Mouse (Mus musculus): ENCODE measurements around the gene Cebpzos.
A peak's percentile ranks its signal among the peaks of the same experiment; 100 is the strongest.

Cebpzos gene

DNA sequence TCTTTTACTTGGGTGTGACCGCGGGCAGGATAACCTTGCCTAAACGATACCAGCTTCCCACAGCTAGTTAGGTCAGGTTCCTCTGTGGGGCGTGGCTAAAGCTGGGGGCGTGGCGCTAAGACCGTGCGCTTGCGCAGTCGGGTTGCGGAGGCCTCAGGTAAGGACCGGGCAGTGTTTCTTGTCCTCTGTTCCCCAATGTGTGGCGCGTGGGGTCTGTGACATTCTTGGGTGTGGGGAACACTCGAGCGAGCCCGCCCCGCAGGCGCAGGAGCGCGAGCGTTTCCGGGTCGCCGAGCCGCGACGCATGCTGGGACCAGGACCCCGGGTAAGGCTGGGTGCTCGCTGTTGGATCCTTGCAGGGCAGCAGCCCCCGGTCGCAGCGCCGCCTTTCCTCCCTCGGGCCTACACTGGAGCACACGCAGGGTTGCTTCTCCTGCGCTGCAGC lies at the start of gene Cebpzos:
Gene Cebpzos, plus strand, starts transcription at position 132 of the 445 bp plus-strand sequence.
- peak; percentile 86 to 92 for DNase-seq

DNA sequence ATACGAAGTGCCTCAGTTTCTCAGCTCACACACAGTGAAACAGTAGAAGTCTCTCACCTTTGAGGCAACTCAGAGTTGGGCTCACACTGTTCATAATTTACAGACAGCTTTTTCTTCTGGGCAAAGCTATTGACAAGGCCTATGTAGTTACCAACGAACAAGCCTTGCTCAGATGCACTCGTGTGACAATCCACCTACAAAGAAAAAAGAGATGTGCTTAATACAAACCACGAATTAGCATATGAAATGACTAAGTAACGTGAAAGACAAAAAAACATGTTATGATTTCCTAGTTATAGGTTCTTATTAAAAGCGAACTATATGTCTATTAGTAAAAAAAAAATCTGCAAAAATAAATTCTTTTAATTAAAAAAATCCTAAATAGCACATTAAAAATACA lies 42.4 kb upstream of the Cebpzos start:
- DNase-seq, result no peak

DNA sequence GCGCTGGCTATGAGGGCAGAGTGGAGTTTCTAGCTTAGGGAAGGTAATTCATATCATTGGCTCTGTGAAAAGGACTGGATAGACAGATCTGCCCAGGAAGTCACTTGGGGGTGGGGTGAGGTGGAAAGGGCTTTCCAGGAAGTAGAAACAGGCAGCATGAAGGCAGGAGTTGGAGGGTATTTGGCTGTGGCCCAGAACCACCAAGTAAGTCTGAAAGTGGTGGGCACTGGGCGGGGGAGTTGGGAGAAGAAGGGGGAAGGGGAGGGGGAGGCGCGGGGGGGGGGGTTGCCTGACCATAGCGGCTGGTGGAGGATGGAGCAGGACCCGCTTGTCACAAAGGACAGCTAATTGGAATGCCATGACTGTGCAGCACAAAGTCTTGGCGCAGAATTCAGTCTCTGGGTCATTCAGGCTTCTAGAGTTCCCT lies 34.4 kb upstream of the Cebpzos start:
- DNase-seq, result peak in 1 of 2 experiments; percentile 15

DNA sequence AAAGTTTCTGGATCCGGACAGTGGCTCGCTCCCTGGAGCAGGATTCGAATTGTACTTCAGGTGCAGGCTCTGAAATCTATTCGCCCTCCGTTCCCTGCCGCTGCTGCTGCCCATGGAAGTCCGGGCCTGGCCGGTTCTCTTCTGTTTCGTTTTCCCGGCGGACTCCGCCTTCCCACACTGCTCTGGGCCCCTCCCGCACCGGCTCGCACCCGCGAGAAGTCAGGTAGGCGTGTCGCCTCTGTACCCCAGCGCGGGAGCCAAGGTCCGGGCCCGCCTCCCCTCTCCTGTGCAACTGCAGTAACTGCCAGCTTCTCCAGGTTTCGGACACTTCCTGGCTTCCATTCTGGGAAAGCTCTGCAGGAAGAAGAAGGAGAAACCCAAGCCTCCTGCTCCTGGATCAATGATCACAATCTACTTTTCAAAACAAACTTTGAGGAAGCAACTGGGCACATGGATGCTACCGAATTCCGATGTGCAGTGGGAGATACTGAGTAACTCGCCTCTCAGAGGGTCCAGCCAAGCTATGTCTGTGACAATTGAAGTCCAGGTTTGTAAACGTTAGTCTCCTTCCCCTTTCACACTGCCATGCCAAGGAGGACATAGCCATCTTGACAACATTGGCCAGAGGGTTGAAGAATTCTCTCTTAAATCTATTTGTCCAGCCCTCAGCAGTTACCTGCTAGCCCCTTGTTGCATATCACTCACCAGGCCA lies 33.7 kb upstream of the Cebpzos start, which contains the start of gene Eif2ak2:
Gene Eif2ak2, minus strand, starts transcription at position 173 of the 712 bp plus-strand sequence.
- peak; percentile 59 to 67 for DNase-seq

DNA sequence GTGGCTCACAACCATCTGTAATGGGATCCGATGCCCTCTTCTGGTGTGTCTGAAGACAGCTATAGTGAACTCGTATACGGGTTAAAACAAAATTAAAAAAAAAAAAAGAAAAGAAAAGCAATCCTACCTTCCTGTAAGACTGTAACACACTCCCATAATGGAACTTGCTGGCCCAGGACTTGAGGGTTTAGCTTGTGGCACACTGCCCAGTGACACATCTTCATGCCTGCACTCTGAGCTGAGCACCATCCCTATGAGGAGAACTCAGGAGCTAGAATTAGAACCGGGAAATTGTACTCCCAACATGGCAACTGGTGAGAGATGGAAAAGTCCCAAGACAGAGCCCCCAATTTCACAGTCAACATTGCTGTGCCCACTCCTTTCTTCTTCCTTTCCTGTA lies 33.0 kb upstream of the Cebpzos start:
- DNase-seq, result no peak

DNA sequence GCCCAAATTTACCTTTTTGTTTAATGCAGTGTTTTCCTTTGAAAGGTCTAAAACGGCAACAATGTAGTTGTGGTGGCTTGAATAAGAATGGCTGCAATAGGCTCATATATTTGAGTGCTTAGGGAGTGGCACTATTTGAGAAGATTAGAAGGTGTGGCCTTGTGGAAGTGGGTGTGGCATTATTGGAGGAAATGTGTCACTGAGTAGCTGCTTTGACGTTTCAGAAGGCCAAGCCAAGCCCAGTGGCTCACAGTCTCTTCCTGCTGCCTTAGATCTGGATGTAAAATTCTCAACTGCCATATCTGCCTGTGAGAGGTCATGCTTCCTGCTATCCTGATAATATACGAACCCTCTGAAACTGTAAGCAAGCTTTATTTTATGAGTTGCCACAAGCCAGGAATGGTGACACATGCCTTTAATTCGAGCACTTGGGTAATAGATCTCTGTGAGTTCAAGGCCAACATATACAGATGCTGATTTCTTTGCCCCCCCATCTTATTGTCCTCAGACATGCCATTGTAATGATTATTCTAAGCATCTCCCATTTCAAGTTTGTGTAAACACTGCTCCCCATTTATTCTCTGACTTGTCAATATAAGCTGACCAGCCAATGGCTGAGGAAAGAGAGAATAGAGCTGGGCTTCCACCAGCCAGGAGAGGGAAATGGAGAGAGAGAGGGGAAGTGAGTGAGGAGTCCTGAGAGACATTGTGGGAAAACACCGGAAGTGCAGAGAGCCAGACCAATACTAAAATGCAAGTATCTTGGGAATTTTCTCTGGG lies 30.8 kb upstream of the Cebpzos start:
- DNase-seq, result no peak

DNA sequence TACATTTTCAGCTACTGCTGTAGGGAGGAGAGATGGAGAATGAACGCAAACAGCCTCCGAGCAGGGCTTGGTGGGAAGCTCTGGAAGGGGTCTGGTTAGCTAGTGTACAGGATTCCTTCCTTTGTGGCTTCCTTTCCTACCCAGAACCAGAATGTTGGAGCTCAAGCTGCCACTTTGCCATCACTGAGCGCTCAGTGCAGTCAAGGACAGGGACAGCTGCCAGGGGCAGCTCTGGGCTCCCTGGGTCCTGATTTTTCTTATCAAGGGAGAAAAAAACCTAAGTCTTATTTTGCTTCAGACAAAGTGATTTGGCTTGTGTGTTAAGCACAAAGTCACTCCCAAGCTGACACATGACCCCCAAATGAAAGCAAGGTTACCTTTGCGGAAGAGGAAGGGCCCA lies 27.7 kb upstream of the Cebpzos start:
- DNase-seq, result no peak

DNA sequence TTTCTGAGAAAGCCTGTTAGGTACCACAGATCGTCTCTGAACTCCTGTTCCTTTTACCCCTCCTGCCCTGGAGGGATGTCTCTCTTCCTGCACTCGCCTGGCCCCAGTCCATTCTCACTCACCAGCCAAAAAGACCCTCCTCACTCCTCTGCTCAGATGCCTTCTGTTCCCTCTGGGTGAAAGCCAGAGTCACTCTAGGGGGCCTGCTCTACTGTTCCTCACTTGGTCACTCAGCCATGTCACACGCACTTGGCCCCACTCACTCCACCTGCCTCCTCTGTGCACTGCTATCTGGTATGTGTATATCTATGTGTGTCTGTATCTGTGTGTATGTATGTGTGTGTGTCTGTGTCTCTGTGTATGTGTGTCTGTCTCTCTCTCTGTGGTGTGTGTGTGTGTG lies 27.1 kb upstream of the Cebpzos start:
- DNase-seq, result no peak

DNA sequence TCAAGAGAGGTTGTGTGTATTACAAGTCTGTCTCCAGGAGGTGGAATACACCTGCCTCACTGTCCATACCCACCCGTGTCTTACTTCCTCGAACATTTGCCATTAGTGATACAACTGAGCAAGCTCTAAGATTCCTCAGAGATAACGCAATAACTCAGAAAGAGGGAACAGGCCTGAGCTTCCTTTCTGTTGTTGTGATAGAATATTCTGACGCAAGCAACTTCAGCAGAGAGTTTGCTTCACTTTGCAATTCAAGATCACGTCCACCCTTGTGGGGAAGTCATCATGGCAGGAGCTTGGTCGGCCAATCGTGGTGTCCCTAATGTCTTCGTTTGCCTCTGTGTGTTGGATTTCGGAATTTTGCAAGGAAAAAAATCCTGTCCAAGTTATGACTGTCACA lies 25.3 kb upstream of the Cebpzos start:
- no peak for DNase-seq

DNA sequence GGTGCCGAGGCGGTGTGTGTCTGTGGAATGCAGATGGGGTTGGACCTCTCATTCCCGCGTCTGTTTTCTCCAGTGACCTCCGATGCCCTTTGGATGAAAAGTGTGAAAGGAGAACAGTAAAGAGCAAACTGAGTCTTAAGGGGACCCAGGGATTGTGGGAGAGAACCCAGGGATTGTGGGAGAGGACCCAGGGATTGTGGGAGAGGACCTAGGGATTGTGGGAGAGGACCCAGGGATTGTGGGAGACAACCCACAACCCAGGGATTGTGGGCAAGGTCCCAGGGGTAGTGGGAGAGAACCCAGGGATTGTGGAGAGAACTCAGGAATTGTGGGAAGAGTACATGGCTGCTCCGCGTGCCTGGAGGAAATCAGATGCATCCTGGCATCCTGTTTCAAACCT lies 21.3 kb upstream of the Cebpzos start:
- no peak for DNase-seq

DNA sequence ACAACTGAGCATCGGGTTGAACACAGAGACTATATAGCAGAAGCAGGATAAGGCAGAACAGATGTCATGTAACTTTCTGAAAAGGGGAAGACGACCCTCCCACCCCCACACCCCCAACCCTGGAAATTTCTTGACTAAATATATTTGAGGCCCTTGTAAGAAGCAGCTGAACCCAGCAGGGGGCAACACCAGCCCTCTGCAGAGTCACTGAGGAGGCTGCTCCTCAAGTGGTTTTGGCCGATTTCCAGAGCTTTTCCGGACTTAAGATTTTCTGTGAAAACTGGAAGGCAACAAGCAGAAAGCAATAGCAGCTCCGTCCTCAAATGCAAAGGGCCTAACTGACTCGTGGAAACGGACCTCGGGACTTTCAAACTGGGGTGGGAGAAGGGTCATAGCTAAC lies 20.9 kb upstream of the Cebpzos start:
- DNase-seq, result peak in 1 of 2 experiments; percentile 21

DNA sequence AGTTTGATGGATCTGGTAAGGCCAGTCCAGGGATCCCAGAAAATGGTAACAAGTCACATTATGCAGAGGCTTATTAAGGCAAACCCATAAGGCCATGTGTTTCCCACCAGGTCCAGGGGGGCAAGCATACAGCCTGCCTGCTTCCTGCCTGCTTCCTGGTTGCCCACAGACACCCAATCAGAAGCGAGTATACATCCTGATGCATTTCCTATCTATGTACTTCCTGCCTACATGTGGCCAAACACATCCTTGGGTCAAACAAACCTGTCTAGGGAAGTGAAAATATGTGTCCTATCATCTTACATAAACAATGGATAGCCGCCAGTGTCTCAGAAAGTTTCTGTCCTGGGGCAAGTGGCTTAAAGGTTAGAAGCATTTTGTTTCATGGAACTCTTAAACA lies 13.1 kb upstream of the Cebpzos start:
- no peak for DNase-seq

DNA sequence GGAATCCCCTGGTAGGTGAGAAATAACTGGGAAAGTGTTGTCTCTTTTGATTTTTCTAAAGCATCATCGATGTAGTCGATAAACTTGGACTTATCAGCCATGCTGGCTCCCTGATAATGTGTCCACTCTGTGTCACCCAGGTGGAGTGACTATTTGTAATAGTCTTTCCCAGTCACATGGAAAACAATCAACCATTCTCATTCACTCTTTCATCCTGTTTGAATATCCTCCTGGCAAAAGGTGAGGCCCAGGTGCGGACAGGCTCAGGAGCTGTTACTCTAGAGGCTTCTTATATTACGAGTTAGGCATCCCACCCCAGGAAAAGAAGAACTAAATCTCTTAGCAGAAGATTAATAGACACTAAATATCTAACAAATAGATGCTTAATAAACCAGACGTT lies 9.4 kb upstream of the Cebpzos start, which contains the start of gene Sult6b1:
Gene Sult6b1, minus strand, starts transcription at position 101 of the 400 bp plus-strand sequence.
- DNase-seq, result no peak

DNA sequence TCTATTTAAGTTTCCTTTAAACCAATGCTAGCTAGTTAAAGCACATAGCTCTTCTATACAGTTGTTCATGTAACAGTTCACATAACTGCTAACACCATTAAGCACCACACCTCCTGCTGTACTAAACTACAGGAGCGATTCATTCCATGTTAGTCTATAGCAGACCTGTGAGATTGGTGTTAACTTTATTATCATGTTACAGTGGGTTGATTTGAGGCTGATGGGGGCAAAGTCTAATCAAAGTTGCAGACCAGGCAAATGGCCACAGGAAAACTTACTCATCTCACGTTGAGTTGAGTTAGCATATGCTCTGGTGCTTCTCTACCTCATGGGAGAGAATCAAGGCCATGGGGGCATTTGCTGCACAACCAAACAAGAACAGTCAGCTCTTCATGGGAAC lies 6.9 kb upstream of the Cebpzos start:
- DNase-seq, result no peak

DNA sequence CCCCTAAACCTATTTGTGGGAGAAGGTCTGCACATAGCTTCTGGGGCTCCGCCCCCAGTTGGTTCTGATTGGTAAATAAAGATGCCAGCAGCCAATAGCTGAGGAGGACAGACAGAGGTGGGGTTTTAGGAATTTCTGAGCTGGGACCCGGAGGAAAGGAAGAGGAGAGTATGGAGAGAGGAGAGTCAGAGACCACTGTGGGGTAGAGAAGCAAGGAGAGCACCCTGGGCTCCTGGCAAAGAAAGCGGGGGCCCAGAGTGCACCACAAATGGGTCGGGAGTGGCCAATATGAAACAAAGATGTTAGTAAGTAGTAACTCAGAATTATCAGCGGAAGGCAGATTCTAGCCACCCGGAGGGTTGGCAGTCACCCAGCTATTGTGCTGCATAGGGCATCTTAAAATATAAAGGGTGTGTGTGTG lies 3.4 kb upstream of the Cebpzos start:
- no peak for DNase-seq

DNA sequence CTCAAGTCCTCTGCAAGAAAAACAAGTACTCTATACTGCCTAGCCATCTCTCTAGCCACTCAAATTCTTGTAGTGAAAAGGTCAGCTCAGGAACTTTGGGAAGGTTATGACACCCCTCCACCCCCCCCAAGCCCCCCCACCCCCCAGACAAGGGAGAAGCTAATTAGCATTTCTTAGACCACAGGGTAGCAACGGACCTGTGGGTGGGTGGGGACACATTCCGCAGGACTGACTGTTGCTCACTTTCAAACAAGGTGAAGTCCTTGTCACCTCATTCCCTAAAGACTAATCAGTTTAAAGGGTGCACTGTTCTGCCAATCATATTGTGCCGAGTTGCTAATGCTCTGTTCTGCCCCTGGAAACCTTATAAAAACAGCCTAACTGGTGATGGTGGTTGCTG lies 2.4 kb upstream of the Cebpzos start:
- no peak for DNase-seq

DNA sequence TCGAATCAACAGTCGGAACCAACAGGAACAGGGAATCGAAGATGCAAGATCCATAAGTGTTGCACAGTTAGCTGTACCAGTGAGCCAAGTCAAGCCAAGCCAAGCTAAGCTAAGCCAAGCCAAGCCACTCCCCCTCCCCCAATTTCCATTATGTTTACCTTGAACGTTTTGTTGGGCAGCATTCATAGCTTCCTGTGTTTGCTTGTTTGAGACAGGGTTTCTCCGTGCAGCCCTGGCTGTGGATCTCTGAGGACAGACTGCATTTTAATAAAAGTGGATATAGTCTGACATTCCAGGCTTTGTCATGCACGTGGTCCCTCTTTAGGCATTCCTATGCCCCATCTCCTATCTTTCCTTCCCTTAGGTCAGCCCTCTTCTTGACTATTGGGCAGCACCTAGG lies 528 bp upstream of the Cebpzos start:
- DNase-seq, result no peak

DNA sequence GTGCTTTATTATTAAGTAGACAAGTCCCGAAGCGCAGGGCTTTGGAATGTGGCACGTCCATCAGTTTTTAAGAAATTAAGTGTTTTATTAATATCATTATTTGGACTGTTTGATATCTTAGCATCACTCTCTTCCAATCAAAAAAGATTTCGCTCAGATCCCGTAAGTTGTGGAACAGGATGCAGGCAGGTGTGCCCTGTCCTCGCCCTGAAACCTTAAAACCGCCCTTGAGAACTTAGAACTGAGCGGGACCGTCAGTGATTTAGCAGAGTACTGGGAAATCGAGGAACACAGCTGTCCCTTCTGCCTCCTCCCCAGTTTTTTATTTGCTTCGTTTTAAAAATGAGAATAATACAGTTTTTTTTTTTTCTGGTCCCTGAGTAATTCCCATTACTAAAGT lies 599 bp downstream of the Cebpzos start:
- no peak for DNase-seq

DNA sequence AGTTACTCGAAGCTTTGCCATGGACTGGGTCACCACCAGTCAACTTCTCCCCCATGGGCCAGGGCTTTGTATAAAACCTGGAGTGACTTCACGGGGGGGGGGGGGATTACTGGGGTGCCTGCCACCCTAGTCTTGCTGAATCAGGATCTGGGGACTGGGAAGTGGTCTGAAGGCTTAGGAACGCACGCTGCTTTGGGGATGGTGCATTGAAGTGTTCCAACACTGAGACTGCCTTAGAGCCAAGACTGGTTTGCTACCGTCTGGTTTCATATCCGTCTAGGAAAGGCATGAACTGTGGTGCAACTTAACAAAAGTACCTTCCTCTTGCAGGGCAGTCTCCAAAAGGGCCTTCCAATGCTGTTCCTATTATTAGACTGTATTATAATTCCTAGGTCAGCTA lies 1.4 kb downstream of the Cebpzos start:
- no peak for DNase-seq

DNA sequence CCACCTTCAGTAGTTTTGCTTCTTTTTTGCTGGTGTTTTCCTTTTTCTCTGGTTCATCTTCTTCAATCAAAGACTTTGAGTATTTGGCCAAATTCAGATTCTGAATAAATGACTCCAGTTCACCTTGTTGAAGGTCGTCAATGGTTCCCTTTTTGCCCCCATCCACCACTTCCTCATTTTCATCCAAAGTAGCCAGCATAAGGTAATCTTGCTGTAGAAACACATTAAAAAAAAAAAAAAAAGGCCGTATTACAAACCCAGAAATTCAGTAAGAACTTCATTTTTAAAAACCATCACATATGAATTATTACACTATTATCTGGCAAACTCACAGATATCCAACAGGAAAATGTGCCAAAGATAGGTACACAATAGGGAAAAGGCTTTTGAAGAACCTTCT lies 19.6 kb downstream of the Cebpzos start:
- DNase-seq, result no peak

DNA sequence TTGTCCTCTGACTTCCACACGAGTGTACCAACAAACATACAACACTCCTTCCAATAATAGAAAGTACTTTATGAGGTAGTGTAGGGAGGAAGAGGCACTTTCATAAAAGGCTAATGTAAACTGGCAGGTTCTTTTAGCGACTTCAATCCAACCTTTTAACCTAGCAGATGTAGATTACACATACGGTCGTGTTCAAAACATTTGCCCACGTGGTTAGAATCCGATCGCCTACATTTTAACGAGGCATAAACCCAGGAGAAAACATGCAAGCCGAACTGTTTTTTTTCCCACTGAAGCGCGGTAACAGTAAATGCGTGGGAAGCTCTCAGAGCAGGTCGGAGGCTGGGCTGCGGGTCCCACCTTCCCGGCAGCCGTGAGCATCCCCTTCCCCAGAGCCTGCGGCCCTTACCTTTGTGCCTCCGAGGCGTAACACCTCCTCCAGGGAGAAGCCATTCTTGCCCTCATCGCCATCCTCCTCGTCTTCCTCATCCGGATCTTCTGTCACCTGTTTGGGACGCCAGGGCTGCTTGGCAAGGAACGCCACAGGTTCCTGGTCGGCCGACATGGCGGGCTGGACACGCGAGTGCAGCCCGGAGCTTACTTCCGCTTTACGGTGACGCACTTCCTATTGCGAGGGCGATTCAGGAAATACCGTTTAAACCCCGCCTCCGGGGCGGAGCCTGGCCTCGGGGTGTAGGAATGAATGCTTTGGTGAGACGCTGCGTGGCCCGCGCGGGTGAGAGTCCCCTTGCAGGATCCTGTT lies 20.3 kb downstream of the Cebpzos start, which contains the start of the genes Cebpz and Ndufaf7:
Gene Cebpz, minus strand, starts transcription at position 601 of the 763 bp plus-strand sequence.
Gene Ndufaf7, plus strand, starts transcription at position 671 of the 763 bp plus-strand sequence.
- peak; percentile 90 to 97 for DNase-seq

DNA sequence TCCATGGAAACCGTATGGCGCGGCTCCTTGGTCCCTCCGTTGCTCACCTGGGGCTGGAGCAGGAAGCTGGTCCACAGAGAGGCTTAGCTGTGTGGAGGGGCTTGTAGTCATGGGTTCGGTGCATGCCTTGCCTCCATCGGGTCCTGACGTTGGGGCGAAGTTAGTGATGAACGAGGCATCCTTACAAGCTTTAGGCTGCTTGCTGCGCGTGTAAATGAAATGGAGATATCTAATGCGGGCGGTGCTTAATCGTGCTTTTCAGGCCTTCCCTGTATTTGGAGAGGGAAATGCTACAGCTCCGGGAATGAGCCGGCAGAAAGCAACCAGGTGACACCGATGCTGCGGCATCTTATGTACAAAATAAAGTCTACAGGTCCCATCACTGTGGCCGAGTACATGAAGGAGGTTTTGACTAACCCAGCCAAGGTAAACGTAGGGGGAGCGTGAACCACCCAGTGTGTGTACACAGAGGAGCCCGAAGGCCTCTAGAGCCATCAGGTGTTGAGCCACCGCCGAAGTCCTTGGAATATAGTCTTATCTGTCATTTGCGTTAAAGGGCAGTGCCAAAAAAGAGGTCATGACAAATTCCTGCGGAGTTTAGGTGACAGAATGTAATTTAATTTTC lies 21.0 kb downstream of the Cebpzos start:
- no peak for DNase-seq

DNA sequence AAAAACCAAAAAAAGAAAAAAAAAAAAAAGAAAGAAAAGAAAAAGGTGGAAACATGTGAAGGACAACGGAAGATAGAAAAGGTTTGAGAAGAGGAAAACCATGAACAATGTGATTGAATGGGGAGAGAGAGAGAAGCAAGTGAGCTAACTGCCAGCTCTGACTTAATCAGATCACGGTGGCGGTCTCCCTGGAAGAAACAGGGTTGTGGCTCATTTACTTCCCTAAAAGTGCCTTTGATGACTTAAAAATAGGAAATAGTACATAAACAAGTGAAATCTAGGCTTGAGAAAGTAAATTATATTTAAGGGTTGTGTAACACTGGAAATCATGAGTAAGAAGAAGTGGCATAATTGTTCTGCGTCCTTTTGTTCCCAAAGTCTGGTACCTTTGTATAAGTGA lies 22.6 kb downstream of the Cebpzos start:
- no peak for DNase-seq
